ENCODE assay signal across 28 mouse cellular contexts in genomic region chr11:121200781-121201180, GRCm38 (mm10). TPM values are rescaled to one million over a fixed set of nuclear protein-coding genes. Genes with fewer than 3 reads are reported as not detected.
DNase-seq lines count a peak whose midpoint lies in the region; ATAC-seq lines count a peak whose summit lies in the region.
"Had no signal": no experiment of that assay in that cellular context is flagged by ENCODE, and none has a peak within 500 bp of the region (broad histone marks: within the 10 kb centered on the region; RNA-seq: fewer than 3 reads in every experiment).

No protein-coding gene starts in this region.

- WGBS in kidney, embryonic 15.5 days, result 91% methylated on average over 6 of the region's 6 CpGs
- WGBS in lung, embryonic 16.5 days, result 84% methylated on average over 6 of the region's 6 CpGs
- 93% methylated on average over 6 of the region's 6 CpGs for WGBS in hindbrain, embryonic 10.5 days

- no peak overlapping the region for H3K9ac ChIP-seq in kidney, embryonic 15.5 days
- no peak overlapping the region for H3K9ac ChIP-seq in lung, embryonic 16.5 days (ENCODE audit: low read length)
- H3K9ac ChIP-seq: forebrain, embryonic 13.5 days; heart, embryonic 13.5 days; hindbrain, embryonic 12.5 days had no signal

- H3K36me3 ChIP-seq in kidney, embryonic 15.5 days, result peaks cover 6% of the 10 kb centered on the region; the same call in 1 of the 2 replicates
- no peaks in the 10 kb centered on the region for H3K36me3 ChIP-seq in lung, embryonic 16.5 days (ENCODE audit: control insufficient read depth, insufficient read depth, low read length)
- H3K36me3 ChIP-seq in hindbrain, embryonic 10.5 days, result no peaks in the 10 kb centered on the region
- H3K36me3 ChIP-seq: hindbrain, embryonic 12.5 days had no signal

- H3K4me2 ChIP-seq in kidney, embryonic 15.5 days, result no peak overlapping the region
- no peak overlapping the region for H3K4me2 ChIP-seq in lung, embryonic 16.5 days (ENCODE audit: low read depth, low read length)
- H3K4me2 ChIP-seq: forebrain, embryonic 13.5 days; heart, embryonic 13.5 days; hindbrain, embryonic 12.5 days had no signal

- H3K27me3 ChIP-seq in kidney, embryonic 15.5 days, result no peaks in the 10 kb centered on the region
- no peaks in the 10 kb centered on the region for H3K27me3 ChIP-seq in lung, embryonic 16.5 days (ENCODE audit: control insufficient read depth, insufficient read depth, low read depth, low read length)
- H3K27me3 ChIP-seq in hindbrain, embryonic 10.5 days (ENCODE audit: insufficient read depth, poor library complexity, severe bottlenecking), result no peaks in the 10 kb centered on the region
- H3K27me3 ChIP-seq: CH12.LX; forebrain, embryonic 13.5 days; heart, embryonic 13.5 days; hindbrain, embryonic 12.5 days; Patski had no signal

- H3K9me3 ChIP-seq in kidney, embryonic 15.5 days (replicated peaks), result no peaks in the 10 kb centered on the region
- H3K9me3 ChIP-seq in lung, embryonic 16.5 days (ENCODE audit: control insufficient read depth, low read length), result no peaks in the 10 kb centered on the region
- no peaks in the 10 kb centered on the region for H3K9me3 ChIP-seq in hindbrain, embryonic 10.5 days
- H3K9me3 ChIP-seq: forebrain, embryonic 10.5 days; forebrain, embryonic 13.5 days; G1E; heart, embryonic 10.5 days; heart, embryonic 13.5 days; hindbrain, embryonic 12.5 days had no signal

- peaks cover 12% of the 10 kb centered on the region for H3K4me1 ChIP-seq in kidney, embryonic 15.5 days
- H3K4me1 ChIP-seq in lung, embryonic 16.5 days (replicated peaks; ENCODE audit: control insufficient read depth, insufficient read depth, low read length), result peaks cover 22% of the 10 kb centered on the region
- H3K4me1 ChIP-seq in hindbrain, embryonic 10.5 days (replicated peaks), result peaks cover 18% of the 10 kb centered on the region

- H3K27ac ChIP-seq in kidney, embryonic 15.5 days, result no peak overlapping the region
- H3K27ac ChIP-seq in lung, embryonic 16.5 days (ENCODE audit: low read length), result peak overlapping the region; percentile 14; the same call in 1 of the 2 replicates
- H3K27ac ChIP-seq in hindbrain, embryonic 10.5 days, result no peak overlapping the region
- H3K27ac ChIP-seq: forebrain, embryonic 10.5 days; forebrain, embryonic 13.5 days; heart, adult 2 months; heart, embryonic 10.5 days; heart, embryonic 13.5 days; hindbrain, embryonic 12.5 days had no signal

- peak; percentile 21 for DNase-seq in kidney, adult 18-20 months
- peak; percentile 81 for DNase-seq in kidney, adult 9 months
- no peak for DNase-seq in kidney, postnatal 14 days
- DNase-seq in lung, adult 18-20 months, result no peak
- DNase-seq in hindbrain, embryonic 10.5 days (ENCODE audit: low spot score), result no peak
- DNase-seq: adrenal gland, postnatal 10 days; adrenal gland, postnatal 36 days; B cell, adult 2 months; cerebellum, adult 18-20 months; cerebellum, adult 9-10 months; cerebellum, postnatal 14 days; gastrocnemius, postnatal 10 days; gastrocnemius, postnatal 36 days; heart, adult 2 months; heart, postnatal 14 days; heart, postnatal 4 days had no signal

- ATAC-seq in kidney, embryonic 15.5 days (replicated peaks; ENCODE audit: low FRiP score), result no peak
- ATAC-seq in lung, embryonic 16.5 days (ENCODE audit: low read depth), result no peak
- ATAC-seq: forebrain, embryonic 13.5 days; forebrain, embryonic 16.5 days; Patski had no signal

- H3K4me3 ChIP-seq in kidney, embryonic 15.5 days (replicated peaks), result no peak overlapping the region
- no peak overlapping the region for H3K4me3 ChIP-seq in lung, embryonic 16.5 days (ENCODE audit: low read length)
- no peak overlapping the region for H3K4me3 ChIP-seq in hindbrain, embryonic 10.5 days
- H3K4me3 ChIP-seq: forebrain, embryonic 10.5 days; forebrain, embryonic 13.5 days; heart, adult 2 months; heart, embryonic 10.5 days; heart, embryonic 13.5 days; hindbrain, embryonic 12.5 days had no signal

RNA-seq across cellular contexts. Expression of gene Hexdc, which starts 3.5 kb away (rescaled TPM):
- polyA plus RNA-seq in kidney, embryonic 15.5 days (2015; fragmentation: Nextera tagmentation; extraction: Ambion mirVana), result 9.6 and 13.7 TPM in 2 replicates
- 7.1 and 8.9 TPM in 2 replicates for polyA plus RNA-seq in lung, embryonic 16.5 days (2015; fragmentation: Nextera tagmentation; extraction: Ambion mirVana)
- 5.2 and 8.2 TPM in 2 replicates for polyA plus RNA-seq in hindbrain, embryonic 10.5 days (2016; fragmentation: Nextera tagmentation; extraction: Ambion mirVana)

RNA-seq across cellular contexts. Expression of gene Ogfod3, which starts 3.7 kb away (rescaled TPM):
- polyA plus RNA-seq in kidney, embryonic 15.5 days (2015; fragmentation: Nextera tagmentation; extraction: Ambion mirVana), result 31.7 and 32.0 TPM in 2 replicates
- polyA plus RNA-seq in lung, embryonic 16.5 days (2015; fragmentation: Nextera tagmentation; extraction: Ambion mirVana), result 24.5 and 27.8 TPM in 2 replicates
- polyA plus RNA-seq in hindbrain, embryonic 10.5 days (2016; fragmentation: Nextera tagmentation; extraction: Ambion mirVana), result 21.2 and 22.7 TPM in 2 replicates

RNA-seq across cellular contexts. Expression of gene Cybc1, which starts 28.3 kb away (rescaled TPM):
- polyA plus RNA-seq in kidney, embryonic 15.5 days (2015; fragmentation: Nextera tagmentation; extraction: Ambion mirVana), result 32.6 and 34.4 TPM in 2 replicates
- polyA plus RNA-seq in lung, embryonic 16.5 days (2015; fragmentation: Nextera tagmentation; extraction: Ambion mirVana), result 37.4 and 42.5 TPM in 2 replicates
- 36.1 and 42.0 TPM in 2 replicates for polyA plus RNA-seq in hindbrain, embryonic 10.5 days (2016; fragmentation: Nextera tagmentation; extraction: Ambion mirVana)

RNA-seq across cellular contexts. Expression of gene Narf, which starts 36.3 kb away (rescaled TPM):
- polyA plus RNA-seq in kidney, embryonic 15.5 days (2015; fragmentation: Nextera tagmentation; extraction: Ambion mirVana), result 53.8 and 60.5 TPM in 2 replicates
- polyA plus RNA-seq in lung, embryonic 16.5 days (2015; fragmentation: Nextera tagmentation; extraction: Ambion mirVana), result 53.6 and 55.8 TPM in 2 replicates
- polyA plus RNA-seq in hindbrain, embryonic 10.5 days (2016; fragmentation: Nextera tagmentation; extraction: Ambion mirVana), result 54.6 and 72.9 TPM in 2 replicates

RNA-seq across cellular contexts. Expression of gene Uts2r, which starts 40.7 kb away (rescaled TPM):
- 0.09 TPM in 1 of 2 replicates, not detected in the other for polyA plus RNA-seq in kidney, embryonic 15.5 days (2015; fragmentation: Nextera tagmentation; extraction: Ambion mirVana)
- polyA plus RNA-seq in lung, embryonic 16.5 days (2015; fragmentation: Nextera tagmentation; extraction: Ambion mirVana), result not detected in 2 replicates
- polyA plus RNA-seq in hindbrain, embryonic 10.5 days (2016; fragmentation: Nextera tagmentation; extraction: Ambion mirVana), result 0.12 TPM in 2 replicates
- polyA plus RNA-seq: embryonic facial prominence, embryonic 11.5 days; forebrain, embryonic 10.5 days; G1E; heart, embryonic 13.5 days; Patski had no signal

Comparison
In these comparisons a context has a peak if more than half of its experiments do, and no peak if none do; other contexts are left out.
1. DNase-seq: peak in kidney, adult 18-20 months (single experiment) and kidney, adult 9 months (single experiment); none in kidney, postnatal 14 days (single experiment), lung, adult 18-20 months (0 of 2) and hindbrain, embryonic 10.5 days (single experiment).